14 mouse cellular contexts compared by ENCODE assay signal in the genomic region with DNA sequence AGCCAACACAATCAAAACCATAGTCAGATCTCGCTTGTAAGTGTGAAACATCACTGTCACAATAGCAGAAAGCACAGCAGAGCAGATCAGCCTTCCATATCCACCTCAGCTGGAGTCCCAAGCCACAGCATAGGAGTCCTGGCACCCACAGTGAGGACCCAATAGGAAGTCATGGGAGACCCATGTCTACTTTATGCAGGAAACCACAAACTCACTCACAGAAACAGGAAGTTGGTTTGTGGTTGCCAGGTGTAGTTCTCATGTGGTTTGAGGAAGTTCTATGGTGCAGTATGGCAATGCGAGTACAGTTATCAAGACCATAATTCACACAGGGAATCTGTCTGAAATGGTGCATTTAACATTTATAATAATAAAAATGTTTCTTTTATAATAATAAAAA.
DNase-seq lines count a peak whose midpoint lies in the region; ATAC-seq lines count a peak whose summit lies in the region.
"Had no signal": no experiment of that assay in that cellular context is flagged by ENCODE, and none has a peak within 500 bp of the region (broad histone marks: within the 10 kb centered on the region; RNA-seq: fewer than 3 reads in every experiment).

No protein-coding gene starts in this region.

- intact Hi-C loops in heart, postnatal 10 days (cut with DNase I) = no loop called here

- H3K36me3 ChIP-seq in intestine, embryonic 14.5 days (ENCODE audit: control insufficient read depth, insufficient read depth, low read length) = no peaks in the 10 kb centered on the region
- H3K36me3 ChIP-seq in intestine, embryonic 15.5 days = no peaks in the 10 kb centered on the region
- H3K36me3 ChIP-seq: limb, embryonic 15.5 days had no signal

- H3K9ac ChIP-seq in intestine, embryonic 14.5 days (ENCODE audit: low read length) = no peak overlapping the region
- H3K9ac ChIP-seq in intestine, embryonic 15.5 days = no peak overlapping the region
- H3K9ac ChIP-seq: forebrain, postnatal 0 days; limb, embryonic 15.5 days had no signal

- H3K4me2 ChIP-seq in intestine, embryonic 14.5 days (ENCODE audit: low read length) = no peak overlapping the region
- H3K4me2 ChIP-seq in intestine, embryonic 15.5 days (replicated peaks) = no peak overlapping the region
- H3K4me2 ChIP-seq: limb, embryonic 15.5 days had no signal

- no peak for ATAC-seq in intestine, embryonic 14.5 days (replicated peaks; ENCODE audit: low FRiP score, low TSS enrichment, low read depth)
- no peak for ATAC-seq in intestine, embryonic 15.5 days
- ATAC-seq: forebrain, postnatal 0 days had no signal

- no peak overlapping the region for H3K27ac ChIP-seq in intestine, embryonic 14.5 days (ENCODE audit: low read depth)
- no peak overlapping the region for H3K27ac ChIP-seq in intestine, embryonic 15.5 days
- H3K27ac ChIP-seq: limb, embryonic 15.5 days; macrophage had no signal

- peak; percentile 36 for DNase-seq in intestine, embryonic 14.5 days (ENCODE audit: low spot score)
- DNase-seq in CD4-positive helper T cell, adult 2 months (ENCODE audit: low read depth, low spot score) = peak; percentile 39
- peak; percentile 7 for DNase-seq in induced T-regulatory cell, adult 2 months (ENCODE audit: low read depth)
- peak; percentile 82 for DNase-seq in thymus, postnatal 0 days (ENCODE audit: low spot score)
- no peak for DNase-seq in kidney, adult 9 months
- no peak for DNase-seq in kidney, postnatal 36 days
- no peak for DNase-seq in heart, postnatal 10 days
- DNase-seq: adrenal gland, postnatal 14 days; forebrain, postnatal 0 days; gastrocnemius, postnatal 25 days; kidney, postnatal 10 days had no signal

- WGBS in intestine, embryonic 14.5 days = 85% methylated on average over 2 of the region's 2 CpGs
- 82% methylated on average over 2 of the region's 2 CpGs for WGBS in intestine, embryonic 15.5 days

- peaks cover 10% of the 10 kb centered on the region; the same call in 1 of the 2 replicates for H3K4me1 ChIP-seq in intestine, embryonic 14.5 days (replicated peaks; ENCODE audit: control insufficient read depth, insufficient read depth, low read length)
- 0 out of 2 replicates have a peak, but pooled peaks cover 3% of the 10 kb centered on the region for H3K4me1 ChIP-seq in intestine, embryonic 15.5 days (replicated peaks)

- H3K27me3 ChIP-seq in intestine, embryonic 14.5 days (replicated peaks; ENCODE audit: control insufficient read depth, insufficient read depth, low read length) = no peaks in the 10 kb centered on the region
- H3K27me3 ChIP-seq in intestine, embryonic 15.5 days (replicated peaks) = no peaks in the 10 kb centered on the region

- H3K4me3 ChIP-seq in intestine, embryonic 14.5 days (ENCODE audit: low read depth, low read length) = no peak overlapping the region
- no peak overlapping the region for H3K4me3 ChIP-seq in intestine, embryonic 15.5 days (replicated peaks)
- H3K4me3 ChIP-seq: limb, embryonic 15.5 days had no signal

- peaks cover 10% of the 10 kb centered on the region for H3K9me3 ChIP-seq in intestine, embryonic 14.5 days (ENCODE audit: control insufficient read depth, low read length)
- H3K9me3 ChIP-seq in intestine, embryonic 15.5 days = no peaks in the 10 kb centered on the region
- H3K9me3 ChIP-seq: limb, embryonic 15.5 days had no signal

Comparison
In these comparisons a context has a peak if more than half of its experiments do, and no peak if none do; other contexts are left out.
1. DNase-seq: peak in intestine, embryonic 14.5 days (single experiment), CD4-positive helper T cell, adult 2 months (single experiment), induced T-regulatory cell, adult 2 months (single experiment) and thymus, postnatal 0 days (single experiment); none in kidney, adult 9 months (single experiment), kidney, postnatal 36 days (0 of 2) and heart, postnatal 10 days (0 of 2).